Mouse (Mus musculus) neural tube, embryonic 14.5 days (tissue): ENCODE data around the gene Slc34a3. TPM values are rescaled to one million over a fixed set of nuclear protein-coding genes. Genes with fewer than 3 reads are reported as not detected.

ENCODE experiments used
- ATAC-seq: fragments of 200-750 bp; cut with Nextera tagmentation; 2 replicates; pipeline ENCODE4 v1.8.0; 2017; ENCODE audit warnings: low read depth, mild to moderate bottlenecking, moderate TSS enrichment, moderate library complexity
- H3K27ac ChIP-seq: fragments of 300-500 bp; sonication (generic); 2 replicates; pipeline ENCODE4 v1.5.1; 2014; ENCODE audit warnings: low read depth, mild to moderate bottlenecking, control low read depth, low read length, moderate library complexity, mixed read lengths
- H3K27me3 ChIP-seq: fragments of 300-500 bp; sonication (generic); 2 replicates; pipeline ENCODE4 v1.6.1; 2014; ENCODE audit warnings: low read length; ENCODE audit not compliant: control insufficient read depth, insufficient read depth
- H3K36me3 ChIP-seq: fragments of 300-500 bp; sonication (generic); 2 replicates; pipeline ENCODE4 v1.6.1; 2014; ENCODE audit warnings: low read length, mixed read lengths; ENCODE audit not compliant: control insufficient read depth, insufficient read depth
- H3K4me1 ChIP-seq: fragments of 300-500 bp; sonication (generic); 2 replicates; pipeline ENCODE4 v1.6.1; 2014; ENCODE audit warnings: low read length; ENCODE audit not compliant: control insufficient read depth, insufficient read depth
- H3K4me2 ChIP-seq: fragments of 300-500 bp; sonication (generic); 2 replicates; pipeline ENCODE4 v1.6.1; 2014; ENCODE audit warnings: mild to moderate bottlenecking, low read depth, low read length, control low read depth
- H3K4me3 ChIP-seq: fragments of 300-500 bp; sonication (generic); 2 replicates; pipeline ENCODE4 v1.5.1; 2014; ENCODE audit warnings: low read depth, low read length, control low read depth, mixed read lengths
- H3K9ac ChIP-seq: fragments of 300-500 bp; sonication (generic); replicated peaks from 2 replicates; pipeline ENCODE4 v1.6.1; 2014; ENCODE audit warnings: low read depth, mild to moderate bottlenecking, control low read depth, low read length, mixed read lengths
- H3K9me3 ChIP-seq: fragments of 300-500 bp; sonication (generic); 2 replicates; pipeline ENCODE4 v1.6.1; 2016; ENCODE audit warnings: low read length; ENCODE audit not compliant: control insufficient read depth
- WGBS: fragments of 180-500 bp; shearing (Covaris S2); extraction: QIAGEN DNeasy Blood & Tissue Kit; methylation state at CpG from one replicate; pipeline ENCODE4 v1.1.7; 2014; 5-methylcytosine and 5-hydroxymethylcytosine counted together
- polyA plus RNA-seq: library from polyadenylated mRNA; unstranded; fragments of >200 nt; fragmentation: Nextera tagmentation; extraction: Ambion mirVana; gene quantifications from 2 replicates; pipeline ENCODE4 v1.2.1, GENCODE M21; 2014

Gene Slc34a3
- polyA plus RNA-seq, 1 experiment from 2014 or later = not detected

DNA sequence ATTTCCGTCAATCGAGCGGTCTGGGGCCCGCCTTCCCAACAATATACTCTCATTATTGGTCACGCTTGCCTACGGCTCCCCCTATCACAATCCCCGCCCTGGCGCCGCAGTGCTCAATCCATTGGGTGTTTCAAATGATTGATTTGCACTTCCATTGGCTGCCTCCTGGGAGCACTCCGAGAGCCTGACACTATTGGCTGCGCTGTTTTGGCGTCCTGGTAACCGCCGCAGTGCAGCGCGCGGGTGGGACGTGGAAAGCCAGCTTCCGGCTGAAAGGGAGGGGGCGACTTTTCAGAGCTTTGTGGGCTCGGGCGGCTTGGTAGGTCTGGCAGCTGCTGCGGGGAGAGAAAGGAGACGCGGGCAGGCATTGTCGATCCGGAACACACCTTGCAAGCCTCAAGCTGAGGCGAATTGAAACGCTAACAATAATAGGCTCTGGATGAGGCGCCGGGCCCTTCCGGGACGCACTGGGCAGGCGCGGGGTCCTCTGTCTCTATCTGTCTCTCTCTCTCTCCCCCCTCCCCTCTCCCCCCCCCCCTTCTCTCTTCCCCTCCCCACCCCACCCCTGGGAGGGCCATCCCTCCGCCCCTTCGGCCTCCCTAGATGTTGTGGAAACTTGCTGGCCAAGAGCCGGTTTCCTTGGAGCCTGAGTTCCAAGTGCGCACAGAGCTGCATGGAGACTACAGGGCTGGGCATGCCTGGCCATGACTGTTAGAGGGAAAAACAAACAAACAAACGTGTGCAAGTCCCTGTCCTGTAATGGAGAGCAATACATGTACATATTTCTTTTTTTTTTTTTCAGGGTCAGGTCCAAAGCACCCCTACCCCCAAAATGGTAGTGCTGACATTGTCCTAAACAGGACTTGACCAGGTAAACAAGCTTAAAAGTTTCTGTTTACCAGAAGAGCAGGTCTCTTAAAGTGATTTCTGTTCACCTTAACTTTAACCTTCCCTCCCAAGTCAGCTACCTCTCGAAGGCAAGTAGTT lies 9.1 kb downstream of the Slc34a3 start:
- Histone ChIP-seq H3K9ac (peak overlapping the region; percentile 51), H3K36me3 (no peaks in the 10 kb centered on the region), H3K9me3 (no peaks in the 10 kb centered on the region), H3K27ac (peak overlapping the region; percentile 91), H3K4me2 (peak overlapping the region; percentile 51), H3K27me3 (no peaks in the 10 kb centered on the region), H3K4me3 (peak overlapping the region; percentile 81), H3K4me1 (peaks cover 7% of the 10 kb centered on the region; the same call in 1 of the 2 replicates)
- peak; percentile 97 for ATAC-seq
- 2% methylated on average over 41 of the region's 41 CpGs for WGBS

DNA sequence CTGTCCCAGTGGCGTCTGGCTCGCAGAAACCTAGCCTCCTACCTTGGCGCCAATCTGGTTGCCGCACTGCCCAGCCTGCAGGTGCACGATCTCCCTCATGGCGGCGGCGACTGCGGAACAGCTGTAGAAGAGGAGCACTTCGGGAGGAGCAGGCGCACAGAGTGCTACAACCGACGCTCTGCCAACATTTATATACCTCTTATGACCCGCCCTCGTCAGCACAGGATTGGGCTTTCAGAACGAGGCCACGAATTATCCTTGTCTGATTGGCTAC lies 9.7 kb downstream of the Slc34a3 start, which contains the start of gene Tubb4b:
TSS of gene Tubb4b (minus strand) at position 211 of the 274 bp plus-strand sequence.
- under 1% methylated on average over 17 of the region's 17 CpGs for WGBS
- no peaks in the 10 kb centered on the region for H3K36me3 ChIP-seq
- no peaks in the 10 kb centered on the region for H3K27me3 ChIP-seq
- H3K4me3 ChIP-seq = peak within 1 kb of the TSS; percentile 81
- H3K4me2 ChIP-seq = peak within 1 kb of the TSS; percentile 94
- no peak for ATAC-seq
- H3K9me3 ChIP-seq = no peaks in the 10 kb centered on the region
- peak within 1 kb of the TSS; percentile 91 for H3K27ac ChIP-seq
- H3K9ac ChIP-seq = peak within 1 kb of the TSS; percentile 75
- H3K4me1 ChIP-seq = peaks cover 7% of the 10 kb centered on the region; the same call in 1 of the 2 replicates

DNA sequence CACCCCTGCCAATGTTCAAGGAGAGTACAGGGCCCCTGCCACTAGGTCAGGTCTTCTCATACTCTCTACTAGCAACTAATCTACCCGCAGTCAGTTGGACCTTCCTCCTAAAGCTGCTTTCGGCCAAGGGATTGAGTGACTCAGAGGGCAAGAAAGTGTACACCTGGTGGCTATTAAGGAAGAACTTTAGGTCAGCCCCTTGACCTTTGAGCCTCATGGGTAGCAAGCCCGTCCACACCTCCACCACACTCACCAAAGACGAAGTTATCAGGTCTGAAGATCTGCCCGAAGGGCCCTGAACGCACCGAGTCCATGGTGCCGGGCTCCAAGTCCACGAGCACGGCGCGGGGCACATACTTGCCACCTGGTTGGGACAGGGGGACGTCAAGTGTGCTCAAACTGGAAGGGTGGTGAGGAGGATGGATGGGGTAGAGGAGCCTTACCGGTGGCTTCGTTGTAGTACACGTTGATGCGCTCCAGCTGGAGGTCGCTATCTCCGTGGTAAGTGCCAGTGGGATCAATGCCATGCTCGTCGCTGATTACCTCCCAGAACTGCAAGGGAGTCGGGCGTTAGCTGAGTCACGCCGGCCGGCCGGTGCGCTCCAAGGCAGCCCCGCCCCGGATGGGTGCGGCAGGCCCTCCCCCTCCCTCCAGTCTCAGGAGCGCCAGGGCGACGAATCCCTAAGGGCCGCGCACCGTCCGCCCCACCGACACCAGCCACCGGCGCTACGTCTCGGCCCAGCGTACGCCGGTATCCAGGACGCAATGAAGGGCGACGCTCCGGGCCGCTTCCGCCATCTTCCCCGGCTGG lies 10.3 kb downstream of the Slc34a3 start:
- H3K4me3 ChIP-seq = peak overlapping the region; percentile 81
- H3K9ac ChIP-seq = peak overlapping the region; percentile 75
- 3% methylated on average over 53 of the region's 53 CpGs for WGBS
- no peaks in the 10 kb centered on the region for H3K9me3 ChIP-seq
- ATAC-seq = peak; percentile 42
- peak overlapping the region; percentile 86 for H3K27ac ChIP-seq
- H3K36me3 ChIP-seq = no peaks in the 10 kb centered on the region
- no peaks in the 10 kb centered on the region for H3K27me3 ChIP-seq
- H3K4me2 ChIP-seq = peak overlapping the region; percentile 94
- peaks cover 7% of the 10 kb centered on the region; the same call in 1 of the 2 replicates for H3K4me1 ChIP-seq

DNA sequence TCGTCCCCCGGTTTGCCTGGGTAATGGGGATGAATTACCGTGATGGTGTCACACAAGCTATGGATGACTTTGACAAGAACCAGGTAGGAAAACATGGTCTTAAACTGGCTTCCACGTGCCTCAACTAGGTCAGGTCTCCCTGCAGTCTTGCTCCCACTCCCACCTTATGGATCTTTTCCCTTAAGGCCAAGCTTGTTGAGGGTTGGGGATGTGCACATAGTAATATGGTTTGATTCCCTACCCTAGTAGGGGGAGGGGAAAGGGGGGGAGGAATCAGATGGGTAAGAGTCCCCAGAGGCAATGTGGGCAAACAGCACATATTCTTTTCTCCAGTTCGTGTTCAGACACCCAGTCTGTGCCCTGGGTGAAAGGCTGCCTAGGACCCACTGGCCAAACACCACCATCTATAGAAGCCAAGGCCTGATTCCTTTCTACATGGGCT lies 12.8 kb downstream of the Slc34a3 start:
- Histone ChIP-seq H3K9me3 (no peaks in the 10 kb centered on the region), H3K4me3 (no peak overlapping the region), H3K27ac (no peak overlapping the region), H3K9ac (no peak overlapping the region), H3K4me1 (peaks cover 7% of the 10 kb centered on the region; the same call in 1 of the 2 replicates), H3K27me3 (no peaks in the 10 kb centered on the region), H3K4me2 (no peak overlapping the region), H3K36me3 (no peaks in the 10 kb centered on the region)
- 75% methylated on average over 5 of the region's 5 CpGs for WGBS
- no peak for ATAC-seq

DNA sequence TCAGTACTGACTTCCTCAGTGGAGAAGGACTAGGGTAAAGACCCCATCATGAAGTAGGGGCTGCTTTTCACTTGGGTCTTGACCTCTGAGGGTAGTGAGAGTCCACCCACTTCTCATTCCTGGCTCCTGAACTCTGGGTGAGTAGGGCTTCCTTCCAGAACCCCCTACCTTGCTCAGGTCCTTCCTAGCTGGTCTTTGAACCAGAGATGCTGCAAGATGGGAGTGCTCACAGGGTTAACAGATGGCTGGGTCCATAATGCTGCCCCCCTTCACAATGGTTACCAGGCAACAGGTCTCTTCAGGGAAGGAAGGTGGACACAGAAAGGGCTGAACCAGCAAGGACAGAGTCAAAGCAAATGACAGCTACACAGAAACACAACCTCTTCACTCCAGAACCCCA lies 15.7 kb downstream of the Slc34a3 start, which contains the start of gene Fam166a:
TSS of gene Fam166a (plus strand) at position 301 of the 400 bp plus-strand sequence.
- H3K9me3 ChIP-seq = no peaks in the 10 kb centered on the region
- H3K9ac ChIP-seq = no peak within 1 kb of the TSS
- H3K27me3 ChIP-seq = no peaks in the 10 kb centered on the region
- no peak within 1 kb of the TSS for H3K4me3 ChIP-seq
- no peak for ATAC-seq
- H3K36me3 ChIP-seq = no peaks in the 10 kb centered on the region
- no peak within 1 kb of the TSS for H3K4me2 ChIP-seq
- peaks cover 3% of the 10 kb centered on the region; the same call in 1 of the 2 replicates for H3K4me1 ChIP-seq
- no peak within 1 kb of the TSS for H3K27ac ChIP-seq

DNA sequence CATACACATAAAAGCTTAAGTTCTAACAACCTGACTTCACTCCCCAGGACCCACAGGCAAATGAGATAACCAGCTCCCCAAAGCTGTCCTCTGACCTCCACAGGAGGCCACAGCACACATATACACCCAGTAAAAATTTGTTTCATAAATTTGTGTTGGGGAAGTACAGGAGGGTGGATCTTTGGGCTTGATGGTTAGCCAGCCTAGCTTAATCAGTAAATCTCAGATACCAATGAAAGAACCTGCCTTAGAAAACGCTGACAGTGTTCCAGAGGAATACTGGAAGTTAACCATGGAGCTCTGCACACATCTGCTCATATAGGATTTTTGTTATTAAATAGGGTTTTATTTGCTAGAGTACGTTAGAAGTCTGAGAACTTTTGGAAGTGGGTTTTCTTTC lies 16.5 kb downstream of the Slc34a3 start:
- Histone ChIP-seq H3K9me3 (no peaks in the 10 kb centered on the region), H3K4me1 (no peaks in the 10 kb centered on the region), H3K9ac (no peak overlapping the region), H3K36me3 (no peaks in the 10 kb centered on the region), H3K27me3 (no peaks in the 10 kb centered on the region), H3K4me2 (no peak overlapping the region), H3K4me3 (no peak overlapping the region), H3K27ac (no peak overlapping the region)
- 65% methylated on average over 2 of the region's 2 CpGs for WGBS
- ATAC-seq = no peak

DNA sequence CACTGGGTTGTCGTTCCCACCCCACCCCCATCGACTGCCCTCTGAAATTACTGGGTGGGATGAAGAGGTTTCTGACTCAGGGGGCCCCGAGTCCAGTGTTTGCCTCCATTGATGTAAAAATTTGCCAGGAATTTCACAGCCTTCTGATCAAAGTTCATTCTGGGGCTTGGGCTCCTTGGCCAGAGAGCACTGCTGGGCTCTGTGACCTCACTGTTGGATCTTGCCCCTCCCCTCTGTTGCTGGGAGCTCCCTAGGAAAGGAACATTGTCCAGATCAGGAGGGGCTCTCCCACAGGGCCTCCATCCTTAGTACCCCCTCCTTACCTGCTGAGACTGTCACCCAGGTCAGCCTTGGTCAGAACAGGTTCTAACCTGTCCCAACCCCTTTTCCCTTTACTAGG lies 19.7 kb downstream of the Slc34a3 start, which contains the start of gene Stpg3:
TSS of gene Stpg3 (minus strand) at position 194 of the 400 bp plus-strand sequence.
- H3K4me3 ChIP-seq = no peak within 1 kb of the TSS
- H3K9ac ChIP-seq = no peak within 1 kb of the TSS
- H3K4me2 ChIP-seq = no peak within 1 kb of the TSS
- WGBS = 82% methylated on average over 3 of the region's 3 CpGs
- H3K27me3 ChIP-seq = no peaks in the 10 kb centered on the region
- peaks cover 10% of the 10 kb centered on the region for H3K4me1 ChIP-seq
- no peak for ATAC-seq
- H3K36me3 ChIP-seq = no peaks in the 10 kb centered on the region
- H3K9me3 ChIP-seq = no peaks in the 10 kb centered on the region
- H3K27ac ChIP-seq = no peak within 1 kb of the TSS

DNA sequence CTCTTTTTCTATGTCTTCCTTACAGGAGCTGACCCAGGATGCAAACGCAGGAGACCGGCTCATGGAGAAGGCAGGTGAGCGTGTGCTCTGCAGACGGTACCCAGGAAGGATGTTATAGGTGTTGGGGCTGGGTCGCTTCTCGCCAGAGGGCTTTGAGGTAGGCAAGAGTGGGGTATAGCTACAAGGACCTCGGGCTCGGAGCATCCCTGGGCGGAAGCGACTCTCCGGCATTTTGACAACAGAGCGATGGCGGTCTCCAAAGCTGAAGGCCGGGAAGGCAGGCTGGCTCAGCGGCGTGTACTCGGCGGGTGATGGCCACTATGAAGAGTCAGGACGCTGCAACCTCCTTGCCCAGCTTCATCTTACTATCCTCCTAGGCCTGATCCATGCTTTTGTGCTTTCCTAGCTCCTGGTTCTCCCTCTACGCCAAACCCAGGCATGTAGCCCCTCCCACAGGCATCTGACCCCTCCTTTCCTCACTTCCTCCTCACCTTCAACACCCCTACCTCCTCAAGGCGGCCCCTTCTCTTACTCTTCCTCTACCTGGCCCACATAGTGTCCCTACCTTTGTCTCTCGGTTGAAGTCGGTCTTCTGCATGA lies 20.8 kb downstream of the Slc34a3 start:
- no peak overlapping the region for H3K27ac ChIP-seq
- no peak overlapping the region for H3K4me2 ChIP-seq
- no peak overlapping the region for H3K9ac ChIP-seq
- WGBS = 69% methylated on average over 23 of the region's 23 CpGs
- H3K4me1 ChIP-seq = peaks cover 18% of the 10 kb centered on the region
- no peaks in the 10 kb centered on the region for H3K9me3 ChIP-seq
- 0 out of 2 replicates have a peak, but pooled peaks cover 5% of the 10 kb centered on the region for H3K36me3 ChIP-seq
- H3K27me3 ChIP-seq = no peaks in the 10 kb centered on the region
- no peak for ATAC-seq
- H3K4me3 ChIP-seq = no peak overlapping the region
